Mouse (Mus musculus): ENCODE results near the gene Gm49380.

The Gm49380 gene

DNA sequence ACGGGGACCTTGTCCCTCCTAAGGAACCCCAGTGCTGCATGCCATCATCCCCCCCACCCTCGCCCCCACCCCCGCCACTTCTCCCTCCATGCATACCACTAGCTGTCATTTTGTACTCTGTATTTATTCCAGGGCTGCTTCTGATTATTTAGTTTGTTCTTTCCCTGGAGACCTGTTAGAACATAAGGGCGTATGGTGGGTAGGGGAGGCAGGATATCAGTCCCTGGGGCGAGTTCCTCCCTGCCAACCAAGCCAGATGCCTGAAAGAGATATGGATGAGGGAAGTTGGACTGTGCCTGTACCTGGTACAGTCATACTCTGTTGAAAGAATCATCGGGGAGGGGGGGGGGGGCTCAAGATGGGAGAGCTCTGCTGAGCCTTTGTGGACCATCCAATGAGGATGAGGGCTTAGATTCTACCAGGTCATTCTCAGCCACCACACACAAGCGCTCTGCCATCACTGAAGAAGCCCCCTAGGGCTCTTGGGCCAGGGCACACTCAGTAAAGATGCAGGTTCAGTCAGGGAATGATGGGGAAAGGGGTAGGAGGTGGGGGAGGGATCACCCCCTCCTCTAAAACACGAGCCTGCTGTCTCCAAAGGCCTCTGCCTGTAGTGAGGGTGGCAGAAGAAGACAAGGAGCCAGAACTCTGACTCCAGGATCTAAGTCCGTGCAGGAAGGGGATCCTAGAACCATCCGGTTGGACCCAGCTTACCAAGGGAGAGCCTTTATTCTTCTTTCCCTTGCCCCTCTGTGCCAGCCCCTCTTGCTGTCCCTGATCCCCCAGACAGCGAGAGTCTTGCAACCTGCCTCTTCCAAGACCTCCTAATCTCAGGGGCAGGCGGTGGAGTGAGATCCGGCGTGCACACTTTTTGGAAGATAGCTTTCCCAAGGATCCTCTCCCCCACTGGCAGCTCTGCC, 65.5 kb downstream of the Gm49380 start:
- in situ Hi-C loops (cut with MboI), result no loop called here

GRCm38 (mm10) chr9:44047071-44047470, 66.2 kb downstream of the Gm49380 start:
- in situ Hi-C loops (cut with MboI), result no loop called here

- in situ Hi-C loops (cut with MboI), result no loop called here
Observed at GRCm38 (mm10) chr9:44046426-44046825, 66.9 kb downstream of the Gm49380 start.

DNA sequence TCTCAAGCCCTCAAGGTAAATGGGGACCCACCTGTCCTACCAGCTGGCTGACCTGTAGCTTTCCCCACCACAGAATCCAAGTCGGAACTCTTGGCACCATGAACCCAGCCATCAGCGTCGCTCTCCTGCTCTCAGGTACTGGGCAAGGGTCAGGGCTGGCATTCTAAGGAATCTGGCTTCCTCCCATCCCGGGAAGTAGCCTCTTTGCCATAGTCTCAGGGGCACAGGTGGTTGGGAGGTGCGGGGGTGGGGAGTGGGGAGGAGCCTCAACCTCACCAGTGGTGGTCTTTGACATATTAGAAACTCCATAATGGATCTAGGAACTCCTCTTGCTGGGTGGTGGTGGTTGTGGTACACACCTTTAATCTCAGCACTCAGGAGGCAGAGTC, 67.4 kb downstream of the Gm49380 start:
- in situ Hi-C loops (cut with MboI), result no loop called here

GRCm38 (mm10) chr9:44045158-44045883, 68.0 kb downstream of the Gm49380 start:
- in situ Hi-C loops (cut with MboI), result no loop called here

DNA sequence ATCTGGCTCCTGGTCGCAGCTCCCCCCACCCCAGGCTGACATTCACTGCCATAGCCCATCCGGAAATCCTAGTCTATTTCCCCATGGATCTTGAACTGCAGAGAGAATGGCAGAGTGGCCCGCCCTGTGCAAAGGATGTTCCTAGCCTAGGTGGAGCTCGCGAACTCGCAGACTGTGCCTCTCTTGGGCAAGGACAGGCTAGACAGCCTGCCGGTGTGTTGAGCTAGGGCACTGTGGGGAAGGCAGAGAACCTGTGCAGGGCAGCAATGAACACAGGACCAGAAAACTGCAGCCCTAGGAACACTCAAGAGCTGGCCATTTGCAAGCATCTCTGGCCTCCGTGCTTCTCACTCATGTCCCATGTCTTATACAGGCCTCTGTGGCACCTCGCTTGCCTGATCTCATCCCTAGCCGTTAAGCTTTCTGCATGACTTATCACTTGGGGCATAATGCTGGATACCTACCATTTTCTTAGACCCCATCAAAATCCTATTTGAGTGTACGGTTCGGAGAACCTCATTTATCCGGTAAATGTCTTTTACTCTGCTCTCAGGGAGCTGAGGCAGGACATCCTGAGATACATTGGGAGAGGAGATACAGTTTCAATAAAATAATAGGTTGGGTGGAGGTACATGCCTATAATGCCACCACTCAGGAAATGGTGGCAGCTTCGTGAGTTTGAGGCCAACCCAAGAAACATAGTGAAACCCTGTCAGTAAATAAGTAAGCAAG, 68.7 kb downstream of the Gm49380 start:
- in situ Hi-C loops (cut with MboI), result no loop called here

GRCm38 (mm10) chr9:44043708-44044425, 69.4 kb downstream of the Gm49380 start:
- in situ Hi-C loops (cut with MboI), result no loop called here

GRCm38 (mm10) chr9:44042836-44043707, 70.2 kb downstream of the Gm49380 start, which contains the start of gene Thy1:
Thy1 (plus strand) TSS chr9:44043384.
- in situ Hi-C loops (cut with MboI), result no loop called here

DNA sequence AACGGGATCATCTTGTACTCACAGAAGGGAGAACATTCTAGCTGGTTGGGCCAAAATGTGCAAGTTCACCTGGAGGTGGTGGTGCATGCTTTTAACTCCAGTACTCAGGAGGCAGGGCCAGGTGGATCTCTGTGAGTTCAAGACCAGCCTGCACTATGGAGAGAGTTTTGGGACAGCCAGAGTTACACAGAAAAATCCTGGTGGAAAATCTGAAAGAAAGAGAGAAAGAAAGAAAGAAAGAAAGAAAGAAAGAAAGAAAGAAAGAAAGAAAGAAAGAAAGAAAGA, 71.0 kb downstream of the Gm49380 start:
- in situ Hi-C loops (cut with MboI), result no loop called here

DNA sequence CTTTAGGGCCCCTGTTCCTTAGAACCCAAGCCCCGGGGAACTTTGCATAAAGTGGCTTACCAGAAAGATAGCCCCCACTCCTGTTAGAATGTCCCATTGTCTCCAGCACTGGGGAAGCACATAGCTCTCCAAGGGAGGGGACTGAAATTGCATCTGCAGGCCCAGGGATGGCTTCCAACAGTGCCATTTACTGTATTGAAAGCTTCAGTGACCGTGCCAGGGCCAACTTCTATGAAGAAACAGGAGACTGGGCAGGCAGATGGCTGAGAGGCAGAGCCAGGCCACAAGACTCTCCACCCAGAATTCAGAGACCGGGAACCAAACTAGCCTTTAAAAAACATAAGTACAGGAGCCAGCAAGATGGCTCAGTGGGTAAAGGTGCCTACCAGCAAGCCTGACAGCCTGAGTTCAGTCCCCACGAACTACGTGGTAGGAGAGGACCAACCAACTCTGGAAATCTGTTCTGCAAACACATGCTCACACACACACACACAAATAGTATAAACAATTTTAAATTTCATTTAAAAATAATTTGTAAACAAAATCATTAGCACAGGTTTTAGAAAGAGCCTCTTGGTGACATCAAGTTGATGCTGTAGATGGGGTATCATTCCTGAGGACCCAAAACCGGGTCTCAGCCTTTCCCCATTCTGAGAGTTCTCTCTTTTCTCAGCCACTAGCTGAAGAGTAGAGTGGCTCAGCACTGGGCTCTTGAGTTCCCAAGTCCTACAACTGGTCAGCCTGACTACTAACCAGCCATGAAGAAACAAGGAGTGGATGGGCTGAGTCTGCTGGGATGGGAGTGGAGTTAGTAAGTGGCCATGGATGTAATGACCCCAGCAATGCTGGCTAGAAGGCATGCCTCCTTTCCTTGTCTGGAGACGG, 71.5 kb downstream of the Gm49380 start:
- in situ Hi-C loops (cut with MboI), result no loop called here

DNA sequence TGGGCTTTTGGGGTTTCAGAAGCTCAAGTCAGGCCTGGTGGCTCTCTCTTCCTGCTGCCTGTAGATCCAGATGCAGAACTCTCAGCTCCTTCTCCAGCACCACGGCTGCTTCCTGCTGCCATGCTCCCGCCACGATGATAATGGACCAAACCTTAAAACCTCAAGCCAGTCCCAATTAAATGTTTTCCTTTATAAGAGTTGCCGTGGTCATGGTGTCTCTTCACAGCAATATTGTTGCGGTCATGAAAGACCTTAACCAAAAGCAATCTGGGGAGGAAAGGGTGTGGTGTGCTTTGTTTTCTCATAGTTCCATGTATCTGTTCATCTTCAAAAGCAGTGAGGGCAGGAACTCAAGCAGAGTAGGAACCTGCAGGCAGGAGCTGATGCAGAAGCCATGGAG, 76.2 kb downstream of the Gm49380 start:
- in situ Hi-C loops (cut with MboI), result no loop called here

DNA sequence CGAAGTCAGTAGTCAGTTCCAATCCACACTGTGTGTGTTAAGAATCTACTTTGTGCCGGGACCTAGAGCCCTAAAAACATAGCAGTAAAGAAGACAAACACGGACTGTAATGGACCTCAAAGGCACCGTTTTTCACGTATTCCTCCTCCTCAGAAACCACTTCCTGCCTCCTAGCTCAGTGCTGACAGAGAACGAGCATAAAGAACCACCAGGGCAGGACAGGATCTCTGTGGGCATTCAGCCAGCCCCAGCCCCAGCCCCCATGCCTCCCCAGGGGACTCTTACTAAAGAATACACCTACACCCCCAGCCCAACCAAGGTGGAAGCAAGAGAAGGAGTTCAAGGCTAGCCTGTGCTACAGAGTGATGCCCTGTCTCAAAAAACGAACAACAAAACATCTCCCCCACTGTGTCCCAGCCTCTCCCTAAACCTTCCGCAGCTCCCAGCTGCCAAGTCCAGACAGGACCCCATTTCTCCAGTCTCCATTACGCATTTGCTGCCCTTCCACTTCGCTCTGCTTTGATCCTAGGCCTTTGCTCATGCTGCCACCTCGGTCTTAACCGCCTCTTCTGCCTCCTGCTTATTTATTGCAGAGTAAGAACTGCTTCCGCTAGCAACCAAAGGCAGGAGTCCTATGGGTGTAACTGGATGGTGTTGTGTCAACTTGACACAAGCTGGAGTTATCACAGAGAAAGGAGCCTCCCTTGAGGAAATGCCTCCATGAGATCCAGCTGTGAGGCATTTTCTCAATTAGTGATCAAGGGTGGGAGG, 79.2 kb downstream of the Gm49380 start:
- in situ Hi-C loops (cut with MboI), result no loop called here

DNA sequence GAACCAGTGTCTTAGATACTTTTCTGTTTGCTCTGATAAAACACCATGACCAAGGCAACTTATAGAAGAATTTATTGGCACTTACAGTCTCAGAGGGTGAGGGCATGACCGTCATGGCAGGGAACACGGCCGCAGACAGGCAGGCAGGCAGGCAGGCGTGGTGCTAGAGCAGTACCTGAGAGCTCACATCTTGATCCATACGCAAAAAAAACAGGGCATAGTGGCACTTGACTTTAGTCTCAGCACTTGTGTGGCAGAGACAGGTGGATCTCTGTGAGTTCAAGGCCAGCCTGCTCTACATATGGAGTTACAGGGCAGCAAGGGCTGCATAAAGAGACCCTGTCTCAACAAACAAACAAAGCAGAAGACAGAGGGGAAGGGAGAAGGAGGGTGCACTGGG, 80.0 kb downstream of the Gm49380 start:
- in situ Hi-C loops (cut with MboI), result no loop called here

DNA sequence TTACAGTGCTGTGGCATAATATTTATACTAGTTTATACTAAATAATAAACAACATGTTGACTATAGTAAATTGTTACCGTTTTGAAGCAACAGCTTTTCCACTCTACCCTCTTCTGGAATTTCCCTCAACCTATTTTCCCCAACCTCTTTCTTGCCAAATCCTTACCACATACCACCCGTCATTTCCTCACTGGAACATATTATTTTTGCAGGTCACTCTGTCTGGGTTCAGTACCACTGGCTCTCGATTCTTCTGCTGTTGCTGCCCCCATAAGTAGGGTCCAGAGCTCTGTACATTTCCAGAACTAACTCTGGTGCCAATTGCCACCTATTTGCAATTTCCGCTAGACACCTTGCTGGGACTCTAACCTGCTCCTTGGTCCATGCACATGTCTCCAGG, 81.4 kb downstream of the Gm49380 start:
- in situ Hi-C loops (cut with MboI), result no loop called here

DNA sequence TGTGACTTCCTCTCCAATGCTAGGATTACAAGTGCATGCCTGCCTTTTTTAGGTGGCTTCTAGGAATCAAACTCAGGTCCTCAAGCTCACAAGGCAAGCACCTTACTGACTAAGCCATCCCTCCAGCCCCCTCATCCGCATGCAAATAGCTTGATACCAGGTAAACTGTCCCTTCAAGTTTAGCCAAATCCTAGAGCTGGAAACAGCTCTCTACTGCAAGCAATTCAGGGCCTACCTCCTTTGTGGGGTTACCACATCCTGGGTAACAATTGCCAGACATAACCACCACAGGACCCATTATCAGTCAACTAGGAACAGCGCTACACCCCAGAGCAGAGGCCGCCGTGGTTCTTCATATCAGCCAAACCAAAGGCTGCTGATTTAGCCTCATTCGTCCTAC, 82.2 kb downstream of the Gm49380 start:
- in situ Hi-C loops (cut with MboI), result no loop called here

DNA sequence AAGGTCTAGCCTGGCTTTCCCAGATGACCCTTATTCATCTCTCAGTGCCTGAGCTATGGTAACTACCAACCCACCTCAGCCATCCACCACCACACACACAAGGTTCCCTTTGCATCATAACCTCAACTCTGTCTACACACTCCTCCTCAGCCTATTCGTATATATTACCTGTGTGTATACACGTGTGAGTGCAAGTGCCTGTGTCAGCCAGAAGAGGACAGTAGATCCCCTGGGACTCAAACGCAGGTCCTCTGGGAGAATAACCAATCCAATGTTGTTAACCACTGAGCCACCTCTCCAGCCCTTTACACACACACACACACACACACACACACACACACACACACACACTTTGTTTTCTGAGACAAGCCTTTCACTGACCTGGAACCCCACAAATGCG, 82.7 kb downstream of the Gm49380 start:
- in situ Hi-C loops (cut with MboI), result no loop called here

DNA sequence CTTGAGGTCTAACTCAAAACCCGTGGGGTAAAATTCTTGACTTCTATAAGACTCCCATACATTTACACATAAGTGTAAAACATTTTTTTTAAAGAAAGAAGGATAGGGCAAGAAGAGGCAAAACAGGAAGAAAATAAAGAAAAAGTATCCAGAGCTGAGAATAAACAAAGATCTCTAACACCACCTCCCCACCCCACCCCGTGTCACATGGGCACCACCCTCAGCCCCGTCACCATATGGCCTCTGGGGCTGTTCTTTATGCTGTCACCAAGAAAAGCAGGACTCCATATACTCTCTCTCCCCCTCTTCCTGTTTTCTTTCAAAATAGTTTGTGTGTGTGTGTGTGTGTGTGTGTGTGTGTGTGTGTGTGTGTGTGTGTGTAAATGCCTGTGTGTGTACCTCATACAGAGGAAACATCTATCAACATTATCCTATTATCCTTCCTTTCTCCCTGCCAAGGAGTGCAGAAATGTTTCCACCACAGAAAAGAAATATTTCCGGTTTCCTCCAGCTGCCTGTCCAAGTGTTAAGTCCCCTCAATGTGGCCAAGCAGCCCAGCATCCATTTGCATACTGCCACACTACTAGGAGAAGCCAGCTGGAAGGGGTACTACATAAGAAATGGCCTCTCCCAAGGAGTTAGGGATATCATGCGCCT, 83.6 kb downstream of the Gm49380 start:
- in situ Hi-C loops (cut with MboI), result no loop called here

- in situ Hi-C loops (cut with MboI), result no loop called here
Observed at GRCm38 (mm10) chr9:44024096-44024495, 89.2 kb downstream of the Gm49380 start.

All from mature B cell (primary cell).